Mouse (Mus musculus): ENCODE measurements around the gene Acsl5.

Gene Acsl5

DNA sequence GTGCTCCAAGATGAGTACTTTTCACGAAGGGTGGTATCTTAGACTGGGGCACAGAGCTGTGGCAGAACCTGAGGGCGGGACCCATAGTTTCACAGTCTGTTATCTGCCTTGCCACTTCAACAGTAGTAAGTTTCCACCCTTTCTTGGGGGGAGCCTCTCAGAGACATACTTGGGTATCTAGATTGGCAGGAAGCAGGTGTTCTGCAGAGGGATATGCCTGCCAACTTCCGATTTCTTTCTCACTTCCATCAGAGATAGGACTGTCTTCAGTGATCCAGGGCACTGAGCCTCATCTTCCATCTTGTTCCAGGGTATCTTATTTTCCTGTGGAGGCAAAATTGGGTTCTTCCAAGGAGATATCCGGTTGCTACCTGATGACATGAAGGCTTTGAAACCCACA lies 32.4 kb downstream of the Acsl5 start:
- DNase-seq (ENCODE audit: low spot score in 2 of 2) = no peak

- DNase-seq (ENCODE audit: low spot score in 2 of 2) = no peak
These were observed 34.3 kb downstream of the Acsl5 start for GRCm38 (mm10) chr19:55286034-55286433.

DNA sequence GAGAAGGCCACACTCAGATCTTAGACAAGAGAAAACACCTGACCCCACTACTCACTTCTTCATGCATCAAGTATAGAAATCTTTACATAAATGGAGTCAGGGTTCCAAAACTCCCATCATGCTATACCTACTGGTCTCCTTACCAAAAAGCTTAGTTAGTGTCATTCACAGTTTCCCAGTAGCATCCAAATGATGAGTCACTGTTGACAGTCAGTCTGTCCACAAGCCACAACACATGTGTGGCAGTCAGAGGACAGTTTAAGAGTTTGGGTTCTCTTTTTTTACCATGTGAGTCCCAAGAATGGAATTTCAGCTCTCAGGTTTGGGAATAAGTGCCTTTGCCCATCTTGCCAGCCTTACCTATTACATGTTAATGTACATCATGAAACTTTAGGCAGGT lies 37.2 kb downstream of the Acsl5 start:
- DNase-seq (ENCODE audit: low spot score in 2 of 2) = no peak

GRCm38 (mm10) chr19:55290621-55291270 lies 39.0 kb downstream of the Acsl5 start:
- no peak for DNase-seq (ENCODE audit: low spot score in 2 of 2)

DNA sequence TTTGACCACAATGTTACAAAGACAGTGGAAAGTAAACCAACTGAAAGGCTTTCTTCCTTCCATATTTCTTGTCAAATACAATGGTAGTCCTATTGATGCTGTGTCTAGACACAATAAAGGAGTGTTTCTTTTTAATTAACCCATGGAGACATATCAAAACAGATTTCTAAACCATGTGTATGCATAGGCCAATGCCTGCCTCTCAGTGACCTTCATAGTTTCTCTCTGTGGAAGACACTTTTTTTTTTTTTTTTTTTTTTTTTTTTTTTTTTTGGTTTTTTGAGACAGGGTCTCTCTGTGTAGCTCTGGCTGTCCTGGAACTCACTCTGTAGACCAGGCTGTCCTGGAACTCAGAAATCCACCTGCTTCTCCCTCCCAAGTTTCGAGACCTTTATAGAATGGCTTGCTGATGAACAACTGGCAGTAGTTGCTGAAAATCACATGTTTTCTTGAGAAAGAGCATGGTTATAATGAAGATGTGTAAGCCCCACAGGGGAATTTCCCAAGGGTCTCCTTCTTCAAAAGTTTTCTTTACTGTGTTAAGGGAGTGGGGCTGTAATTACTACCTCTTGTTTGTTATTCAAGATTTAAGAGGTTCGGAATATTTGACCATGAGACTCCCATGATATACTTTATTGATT lies 40.6 kb downstream of the Acsl5 start:
- DNase-seq (ENCODE audit: low spot score in 2 of 2) = no peak

GRCm38 (mm10) chr19:55293175-55293574 lies 41.4 kb downstream of the Acsl5 start:
- DNase-seq (ENCODE audit: low spot score in 2 of 2) = no peak

- DNase-seq (ENCODE audit: low spot score in 2 of 2) = no peak
These were observed 43.3 kb downstream of the Acsl5 start for GRCm38 (mm10) chr19:55295075-55295474.

GRCm38 (mm10) chr19:55295556-55295955 lies 43.8 kb downstream of the Acsl5 start:
- DNase-seq (ENCODE audit: low spot score in 2 of 2) = no peak

DNA sequence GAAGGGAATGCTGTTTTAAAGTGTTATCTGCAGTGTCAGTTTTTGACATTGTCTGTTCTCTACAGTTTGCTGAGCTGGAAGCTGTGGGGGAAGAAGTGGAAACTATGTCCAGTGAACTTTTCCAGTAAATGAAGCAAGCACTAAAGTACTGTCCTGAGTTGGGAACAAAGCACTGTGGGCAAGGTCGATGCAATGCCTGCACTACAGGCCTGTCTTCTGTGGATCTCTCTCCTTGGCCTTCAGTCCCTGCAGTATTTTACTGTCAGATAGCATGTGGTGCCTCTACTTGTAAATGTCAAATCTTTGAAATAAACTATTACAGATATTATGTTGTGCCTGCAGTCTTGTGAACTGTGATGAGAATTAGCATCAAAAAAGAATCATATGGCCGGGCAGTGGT lies 44.6 kb downstream of the Acsl5 start:
- no peak for DNase-seq (ENCODE audit: low spot score in 2 of 2)

GRCm38 (mm10) chr19:55297489-55297888 lies 45.8 kb downstream of the Acsl5 start:
- DNase-seq (ENCODE audit: low spot score in 2 of 2) = no peak

GRCm38 (mm10) chr19:55297961-55298360 lies 46.2 kb downstream of the Acsl5 start:
- DNase-seq (ENCODE audit: low spot score in 2 of 2) = no peak

GRCm38 (mm10) chr19:55299378-55299777 lies 47.6 kb downstream of the Acsl5 start:
- DNase-seq (ENCODE audit: low spot score in 2 of 2) = no peak

DNA sequence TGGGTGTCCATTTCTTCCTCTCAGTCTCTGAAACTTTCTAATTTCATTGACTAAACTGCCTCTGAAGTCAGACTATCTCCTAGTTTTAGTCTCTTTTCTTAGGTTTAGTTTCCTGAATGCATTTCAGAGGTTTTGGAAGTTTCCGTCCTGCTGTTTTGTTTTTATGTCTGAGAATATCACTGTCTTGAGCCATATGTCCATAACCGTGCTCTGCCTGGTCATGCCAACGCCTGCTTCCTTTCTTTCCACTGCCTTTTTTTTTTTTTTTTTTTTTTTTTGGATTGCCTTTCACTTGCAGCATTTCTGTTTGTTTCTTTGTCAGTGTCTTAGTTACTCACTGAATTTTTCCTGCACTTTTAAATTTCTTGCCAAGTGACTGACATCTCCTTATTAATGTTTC lies 48.8 kb downstream of the Acsl5 start:
- no peak for DNase-seq (ENCODE audit: low spot score in 2 of 2)

- no peak for DNase-seq (ENCODE audit: low spot score in 2 of 2)
These were observed 53.3 kb downstream of the Acsl5 start for GRCm38 (mm10) chr19:55305024-55305423.

GRCm38 (mm10) chr19:55311874-55312273 lies 60.1 kb downstream of the Acsl5 start:
- no peak for DNase-seq (ENCODE audit: low spot score in 2 of 2)

- DNase-seq (ENCODE audit: low spot score in 2 of 2) = no peak
These were observed 61.9 kb downstream of the Acsl5 start for GRCm38 (mm10) chr19:55313649-55314048.

- peak; percentile 76 to 79 for DNase-seq (ENCODE audit: low spot score in 2 of 2)
These were observed 63.8 kb downstream of the Acsl5 start, which contains the start of gene Zdhhc6 for GRCm38 (mm10) chr19:55315452-55316108. Gene Zdhhc6 (minus strand): TSS chr19:55316032.

DNA sequence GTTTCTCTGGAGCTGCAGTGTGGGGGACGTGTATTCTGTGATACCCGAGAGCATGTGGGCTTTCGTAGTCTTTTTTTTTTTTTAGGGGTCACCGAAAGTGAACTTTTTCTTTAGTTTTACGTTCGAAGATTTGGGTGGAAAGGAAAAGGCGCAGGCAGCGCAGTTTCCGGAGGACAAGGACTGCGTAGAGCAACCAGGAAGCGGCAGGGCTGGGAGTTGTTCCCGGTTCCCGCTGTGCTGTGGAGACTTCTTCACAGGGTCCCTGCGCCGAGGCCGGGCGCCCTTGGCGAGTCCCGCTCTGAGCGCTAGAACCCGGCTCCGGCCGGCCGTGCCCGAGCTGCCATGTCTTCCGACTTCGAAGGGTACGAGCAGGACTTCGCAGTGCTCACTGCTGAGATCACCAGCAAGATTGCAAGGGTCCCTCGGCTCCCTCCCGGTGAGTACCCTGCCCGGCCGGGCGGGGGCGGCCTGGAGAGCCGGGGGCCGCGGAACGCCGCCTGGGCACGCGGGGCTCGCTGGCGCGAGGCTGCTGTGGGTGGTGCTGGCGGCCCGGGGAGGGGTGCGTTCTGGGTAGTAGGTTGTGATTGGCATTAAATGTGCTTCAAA lies 64.5 kb downstream of the Acsl5 start, which contains the start of gene Vti1a:
Gene Vti1a (plus strand): TSS at position 187 of the 606 bp plus-strand sequence.
- DNase-seq (ENCODE audit: low spot score in 2 of 2) = peak; percentile 83 to 86

GRCm38 (mm10) chr19:55316901-55317300 lies 65.2 kb downstream of the Acsl5 start:
- DNase-seq (ENCODE audit: low spot score in 2 of 2) = no peak

GRCm38 (mm10) chr19:55319036-55319435 lies 67.3 kb downstream of the Acsl5 start:
- DNase-seq (ENCODE audit: low spot score in 2 of 2) = no peak

- no peak for DNase-seq (ENCODE audit: low spot score in 2 of 2)
These were observed 67.8 kb downstream of the Acsl5 start for GRCm38 (mm10) chr19:55319521-55319920.

- no peak for DNase-seq (ENCODE audit: low spot score in 2 of 2)
These were observed 70.9 kb downstream of the Acsl5 start for GRCm38 (mm10) chr19:55322604-55323003.

Data from urinary bladder, postnatal 36 days (tissue).